Mouse (Mus musculus): ENCODE results near the gene Dapk2. TPM values are rescaled to one million over a fixed set of nuclear protein-coding genes. Genes with fewer than 3 reads are reported as not detected.

Gene Dapk2
- polyA plus RNA-seq, 1 experiment from 2014 or later: 10.2 TPM

GRCm38 (mm10) chr9:66265645-66266044 lies 107.6 kb downstream of the Dapk2 start:
- no peak for ATAC-seq (ENCODE audit: insufficient read depth, low FRiP score)
- no peaks in the 10 kb centered on the region for H3K27me3 ChIP-seq (ENCODE audit: control insufficient read depth, insufficient read depth, low read length)
- H3K27ac ChIP-seq (ENCODE audit: low read length): no peak overlapping the region
- H3K9me3 ChIP-seq (replicated peaks; ENCODE audit: control insufficient read depth, low read length): no peaks in the 10 kb centered on the region
- no peaks in the 10 kb centered on the region for H3K4me1 ChIP-seq (ENCODE audit: control insufficient read depth, insufficient read depth, low read length)
- H3K9ac ChIP-seq (ENCODE audit: low read length): no peak overlapping the region
- H3K4me3 ChIP-seq (replicated peaks; ENCODE audit: low read length): no peak overlapping the region
- no peak overlapping the region for H3K4me2 ChIP-seq (ENCODE audit: low read depth, low read length)
- 22% methylated on average over 2 of the region's 2 CpGs for WGBS
- H3K36me3 ChIP-seq (ENCODE audit: control insufficient read depth, insufficient read depth, low read length): no peaks in the 10 kb centered on the region

- H3K4me3 ChIP-seq (replicated peaks; ENCODE audit: low read length): no peak overlapping the region
- no peaks in the 10 kb centered on the region for H3K4me1 ChIP-seq (ENCODE audit: control insufficient read depth, insufficient read depth, low read length)
- H3K27me3 ChIP-seq (ENCODE audit: control insufficient read depth, insufficient read depth, low read length): no peaks in the 10 kb centered on the region
- ATAC-seq (ENCODE audit: insufficient read depth, low FRiP score): no peak
- H3K4me2 ChIP-seq (ENCODE audit: low read depth, low read length): no peak overlapping the region
- no peaks in the 10 kb centered on the region for H3K36me3 ChIP-seq (ENCODE audit: control insufficient read depth, insufficient read depth, low read length)
- H3K9me3 ChIP-seq (replicated peaks; ENCODE audit: control insufficient read depth, low read length): no peaks in the 10 kb centered on the region
- 71% methylated on average over 5 of the region's 5 CpGs for WGBS
- H3K9ac ChIP-seq (ENCODE audit: low read length): no peak overlapping the region
- H3K27ac ChIP-seq (ENCODE audit: low read length): no peak overlapping the region
These were observed 108.5 kb downstream of the Dapk2 start for GRCm38 (mm10) chr9:66266237-66267170.

- H3K9me3 ChIP-seq (replicated peaks; ENCODE audit: control insufficient read depth, low read length): no peaks in the 10 kb centered on the region
- no peak overlapping the region for H3K9ac ChIP-seq (ENCODE audit: low read length)
- H3K4me1 ChIP-seq (ENCODE audit: control insufficient read depth, insufficient read depth, low read length): no peaks in the 10 kb centered on the region
- H3K4me3 ChIP-seq (replicated peaks; ENCODE audit: low read length): no peak overlapping the region
- H3K27ac ChIP-seq (ENCODE audit: low read length): no peak overlapping the region
- no peak for ATAC-seq (ENCODE audit: insufficient read depth, low FRiP score)
- no peak overlapping the region for H3K4me2 ChIP-seq (ENCODE audit: low read depth, low read length)
- 76% methylated on average over 4 of the region's 4 CpGs for WGBS
- H3K27me3 ChIP-seq (ENCODE audit: control insufficient read depth, insufficient read depth, low read length): no peaks in the 10 kb centered on the region
- no peaks in the 10 kb centered on the region for H3K36me3 ChIP-seq (ENCODE audit: control insufficient read depth, insufficient read depth, low read length)
These were observed 110.8 kb downstream of the Dapk2 start for GRCm38 (mm10) chr9:66268804-66269203.

- no peak overlapping the region for H3K27ac ChIP-seq (ENCODE audit: low read length)
- peaks cover 8% of the 10 kb centered on the region; the same call in 1 of the 2 replicates for H3K4me1 ChIP-seq (ENCODE audit: control insufficient read depth, insufficient read depth, low read length)
- H3K9me3 ChIP-seq (replicated peaks; ENCODE audit: control insufficient read depth, low read length): no peaks in the 10 kb centered on the region
- no peak for ATAC-seq (ENCODE audit: insufficient read depth, low FRiP score)
- H3K27me3 ChIP-seq (ENCODE audit: control insufficient read depth, insufficient read depth, low read length): no peaks in the 10 kb centered on the region
- no peak overlapping the region for H3K4me3 ChIP-seq (replicated peaks; ENCODE audit: low read length)
- no peaks in the 10 kb centered on the region for H3K36me3 ChIP-seq (ENCODE audit: control insufficient read depth, insufficient read depth, low read length)
- H3K4me2 ChIP-seq (ENCODE audit: low read depth, low read length): no peak overlapping the region
- 69% methylated on average over 4 of the region's 4 CpGs for WGBS
- no peak overlapping the region for H3K9ac ChIP-seq (ENCODE audit: low read length)
These were observed 112.0 kb downstream of the Dapk2 start for GRCm38 (mm10) chr9:66270038-66270437.

- no peak for ATAC-seq (ENCODE audit: insufficient read depth, low FRiP score)
- Histone ChIP-seq H3K9ac (ENCODE audit: low read length) (no peak overlapping the region), H3K36me3 (ENCODE audit: control insufficient read depth, insufficient read depth, low read length) (no peaks in the 10 kb centered on the region), H3K9me3 (replicated peaks; ENCODE audit: control insufficient read depth, low read length) (no peaks in the 10 kb centered on the region), H3K27me3 (ENCODE audit: control insufficient read depth, insufficient read depth, low read length) (no peaks in the 10 kb centered on the region), H3K4me1 (ENCODE audit: control insufficient read depth, insufficient read depth, low read length) (peaks cover 22% of the 10 kb centered on the region), H3K27ac (ENCODE audit: low read length) (no peak overlapping the region), H3K4me3 (replicated peaks; ENCODE audit: low read length) (no peak overlapping the region), H3K4me2 (ENCODE audit: low read depth, low read length) (no peak overlapping the region)
- WGBS: 48% methylated on average over 5 of the region's 5 CpGs
These were observed 113.7 kb downstream of the Dapk2 start for GRCm38 (mm10) chr9:66271726-66272125.

GRCm38 (mm10) chr9:66273632-66274031 lies 115.6 kb downstream of the Dapk2 start:
- Histone ChIP-seq H3K4me1 (ENCODE audit: control insufficient read depth, insufficient read depth, low read length) (peaks cover 26% of the 10 kb centered on the region), H3K4me3 (replicated peaks; ENCODE audit: low read length) (no peak overlapping the region), H3K27ac (ENCODE audit: low read length) (no peak overlapping the region), H3K9me3 (replicated peaks; ENCODE audit: control insufficient read depth, low read length) (no peaks in the 10 kb centered on the region), H3K9ac (ENCODE audit: low read length) (no peak overlapping the region), H3K36me3 (ENCODE audit: control insufficient read depth, insufficient read depth, low read length) (no peaks in the 10 kb centered on the region), H3K27me3 (ENCODE audit: control insufficient read depth, insufficient read depth, low read length) (no peaks in the 10 kb centered on the region), H3K4me2 (ENCODE audit: low read depth, low read length) (no peak overlapping the region)
- ATAC-seq (ENCODE audit: insufficient read depth, low FRiP score): no peak
- 73% methylated on average over 1 of the region's 1 CpGs for WGBS

GRCm38 (mm10) chr9:66274657-66275056 lies 116.6 kb downstream of the Dapk2 start:
- no peak for ATAC-seq (ENCODE audit: insufficient read depth, low FRiP score)
- peak overlapping the region; percentile 44; the same call in 1 of the 2 replicates for H3K4me2 ChIP-seq (ENCODE audit: low read depth, low read length)

GRCm38 (mm10) chr9:66275267-66275991 lies 117.4 kb downstream of the Dapk2 start:
- H3K4me2 ChIP-seq (ENCODE audit: low read depth, low read length): peak overlapping the region; percentile 44
- peak overlapping the region; percentile 50 for H3K9ac ChIP-seq (ENCODE audit: low read length)
- no peaks in the 10 kb centered on the region for H3K9me3 ChIP-seq (replicated peaks; ENCODE audit: control insufficient read depth, low read length)
- ATAC-seq (ENCODE audit: insufficient read depth, low FRiP score): peak; percentile 75
- H3K4me1 ChIP-seq (ENCODE audit: control insufficient read depth, insufficient read depth, low read length): peaks cover 26% of the 10 kb centered on the region
- H3K4me3 ChIP-seq (replicated peaks; ENCODE audit: low read length): peak overlapping the region; percentile 24
- 8% methylated on average over 15 of the region's 15 CpGs for WGBS
- peak overlapping the region; percentile 78 for H3K27ac ChIP-seq (ENCODE audit: low read length)
- H3K36me3 ChIP-seq (ENCODE audit: control insufficient read depth, insufficient read depth, low read length): no peaks in the 10 kb centered on the region
- no peaks in the 10 kb centered on the region for H3K27me3 ChIP-seq (ENCODE audit: control insufficient read depth, insufficient read depth, low read length)

More at GRCm38 (mm10) chr9:66274657-66275056, 116.6 kb downstream of the Dapk2 start:
- H3K4me1 ChIP-seq (ENCODE audit: control insufficient read depth, insufficient read depth, low read length): peaks cover 26% of the 10 kb centered on the region
- WGBS: 41% methylated on average over 3 of the region's 3 CpGs
- H3K27me3 ChIP-seq (ENCODE audit: control insufficient read depth, insufficient read depth, low read length): no peaks in the 10 kb centered on the region
- no peaks in the 10 kb centered on the region for H3K36me3 ChIP-seq (ENCODE audit: control insufficient read depth, insufficient read depth, low read length)
- H3K27ac ChIP-seq (ENCODE audit: low read length): peak overlapping the region; percentile 78
- H3K9ac ChIP-seq (ENCODE audit: low read length): no peak overlapping the region
- H3K9me3 ChIP-seq (replicated peaks; ENCODE audit: control insufficient read depth, low read length): no peaks in the 10 kb centered on the region
- no peak overlapping the region for H3K4me3 ChIP-seq (replicated peaks; ENCODE audit: low read length)

- 42% methylated on average over 4 of the region's 4 CpGs for WGBS
- no peaks in the 10 kb centered on the region for H3K27me3 ChIP-seq (ENCODE audit: control insufficient read depth, insufficient read depth, low read length)
These were observed 118.0 kb downstream of the Dapk2 start for GRCm38 (mm10) chr9:66276062-66276461.

More at GRCm38 (mm10) chr9:66276062-66276461, 118.0 kb downstream of the Dapk2 start:
- no peak overlapping the region for H3K4me3 ChIP-seq (replicated peaks; ENCODE audit: low read length)
- H3K4me2 ChIP-seq (ENCODE audit: low read depth, low read length): peak overlapping the region; percentile 44; the same call in 1 of the 2 replicates
- no peak for ATAC-seq (ENCODE audit: insufficient read depth, low FRiP score)
- H3K4me1 ChIP-seq (ENCODE audit: control insufficient read depth, insufficient read depth, low read length): peaks cover 26% of the 10 kb centered on the region
- no peaks in the 10 kb centered on the region for H3K36me3 ChIP-seq (ENCODE audit: control insufficient read depth, insufficient read depth, low read length)
- H3K9me3 ChIP-seq (replicated peaks; ENCODE audit: control insufficient read depth, low read length): no peaks in the 10 kb centered on the region
- peak overlapping the region; percentile 78 for H3K27ac ChIP-seq (ENCODE audit: low read length)
- no peak overlapping the region for H3K9ac ChIP-seq (ENCODE audit: low read length)
